10 mouse cellular contexts compared by ENCODE assay signal in genomic region chr10:25928861-25929368, GRCm38 (mm10).
DNase-seq lines count a peak whose midpoint lies in the region; ATAC-seq and TF ChIP-seq lines count a peak whose summit lies in the region.
"Had no signal": no experiment of that assay in that cellular context is flagged by ENCODE, and none has a peak within 500 bp of the region (broad histone marks: within the 10 kb centered on the region; RNA-seq: fewer than 3 reads in every experiment).

No protein-coding gene starts in this region.

- no peak overlapping the region for H3K27ac ChIP-seq in liver, embryonic 11.5 days (ENCODE audit: low read depth, low read length)
- H3K27ac ChIP-seq in liver, postnatal 0 days (ENCODE audit: low read depth), result no peak overlapping the region
- peak overlapping the region; percentile 46 for H3K27ac ChIP-seq in forebrain, embryonic 14.5 days (ENCODE audit: low read depth, low read length)
- H3K27ac ChIP-seq in limb, embryonic 12.5 days, result peak overlapping the region; percentile 91
- peak overlapping the region; percentile 66 for H3K27ac ChIP-seq in stomach, embryonic 15.5 days
- H3K27ac ChIP-seq in lung, postnatal 0 days (ENCODE audit: low read length), result no peak overlapping the region

- H3K9ac ChIP-seq in liver, embryonic 11.5 days (ENCODE audit: low read depth, low read length), result no peak overlapping the region
- H3K9ac ChIP-seq in liver, postnatal 0 days (replicated peaks), result no peak overlapping the region
- H3K9ac ChIP-seq in forebrain, embryonic 14.5 days (ENCODE audit: low read length), result no peak overlapping the region
- H3K9ac ChIP-seq in limb, embryonic 12.5 days (replicated peaks), result no peak overlapping the region
- no peak overlapping the region for H3K9ac ChIP-seq in stomach, embryonic 15.5 days
- no peak overlapping the region for H3K9ac ChIP-seq in lung, postnatal 0 days (replicated peaks; ENCODE audit: low read depth)

- no peaks in the 10 kb centered on the region for H3K9me3 ChIP-seq in liver, embryonic 11.5 days (ENCODE audit: control insufficient read depth, low read length)
- no peaks in the 10 kb centered on the region for H3K9me3 ChIP-seq in liver, postnatal 0 days (ENCODE audit: low read length)
- no peaks in the 10 kb centered on the region for H3K9me3 ChIP-seq in forebrain, embryonic 14.5 days (replicated peaks; ENCODE audit: control insufficient read depth, low read length)
- H3K9me3 ChIP-seq in limb, embryonic 12.5 days, result no peaks in the 10 kb centered on the region
- no peaks in the 10 kb centered on the region for H3K9me3 ChIP-seq in stomach, embryonic 15.5 days
- H3K9me3 ChIP-seq in lung, postnatal 0 days (ENCODE audit: low read length), result no peaks in the 10 kb centered on the region

- H3K36me3 ChIP-seq in liver, embryonic 11.5 days (ENCODE audit: control insufficient read depth, insufficient read depth, low read length), result no peaks in the 10 kb centered on the region
- no peaks in the 10 kb centered on the region for H3K36me3 ChIP-seq in liver, postnatal 0 days (replicated peaks; ENCODE audit: insufficient read depth, low read length)
- H3K36me3 ChIP-seq in forebrain, embryonic 14.5 days (ENCODE audit: control insufficient read depth, insufficient read depth, low read length), result no peaks in the 10 kb centered on the region
- no peaks in the 10 kb centered on the region for H3K36me3 ChIP-seq in limb, embryonic 12.5 days
- H3K36me3 ChIP-seq in stomach, embryonic 15.5 days, result no peaks in the 10 kb centered on the region
- H3K36me3 ChIP-seq in lung, postnatal 0 days (ENCODE audit: insufficient read depth, low read length), result no peaks in the 10 kb centered on the region

- no peaks in the 10 kb centered on the region for H3K27me3 ChIP-seq in liver, embryonic 11.5 days (replicated peaks; ENCODE audit: control insufficient read depth, insufficient read depth, low read length)
- H3K27me3 ChIP-seq in liver, postnatal 0 days (ENCODE audit: insufficient read depth, low read length), result no peaks in the 10 kb centered on the region
- H3K27me3 ChIP-seq in forebrain, embryonic 14.5 days (replicated peaks; ENCODE audit: control insufficient read depth, insufficient read depth, low read length), result no peaks in the 10 kb centered on the region
- no peaks in the 10 kb centered on the region for H3K27me3 ChIP-seq in limb, embryonic 12.5 days
- no peaks in the 10 kb centered on the region for H3K27me3 ChIP-seq in stomach, embryonic 15.5 days (replicated peaks)
- no peaks in the 10 kb centered on the region for H3K27me3 ChIP-seq in lung, postnatal 0 days (replicated peaks; ENCODE audit: insufficient read depth, low read length)

- DNase-seq in liver, embryonic 11.5 days (ENCODE audit: low spot score), result no peak
- no peak for DNase-seq in liver, postnatal 0 days
- DNase-seq in forebrain, embryonic 14.5 days (ENCODE audit: low spot score), result no peak
- DNase-seq in right cerebral cortex, adult 2 months (ENCODE audit: low spot score in 2 of 2), result no peak
- no peak for DNase-seq in lung, postnatal 0 days (ENCODE audit: low spot score)
- no peak for DNase-seq in cerebellum, adult 9-11 months
- DNase-seq: adrenal gland, postnatal 14 days; gastrocnemius, postnatal 14 days had no signal

- no peak overlapping the region for H3K4me2 ChIP-seq in liver, embryonic 11.5 days
- no peak overlapping the region for H3K4me2 ChIP-seq in liver, postnatal 0 days (ENCODE audit: low read depth, low read length)
- H3K4me2 ChIP-seq in forebrain, embryonic 14.5 days (ENCODE audit: low read length), result peak overlapping the region; percentile 44; the same call in 1 of the 2 replicates
- H3K4me2 ChIP-seq in limb, embryonic 12.5 days, result peak overlapping the region; percentile 39
- H3K4me2 ChIP-seq in stomach, embryonic 15.5 days, result no peak overlapping the region
- H3K4me2 ChIP-seq in lung, postnatal 0 days (replicated peaks; ENCODE audit: low read depth, low read length), result no peak overlapping the region

- 36% methylated on average over 8 of the region's 8 CpGs for WGBS in liver, embryonic 11.5 days
- 49% methylated on average over 8 of the region's 8 CpGs for WGBS in liver, postnatal 0 days (ENCODE audit: insufficient replicate concordance)
- 24% methylated on average over 8 of the region's 8 CpGs for WGBS in forebrain, embryonic 14.5 days
- WGBS in limb, embryonic 12.5 days, result 21% methylated on average over 8 of the region's 8 CpGs
- 24% methylated on average over 8 of the region's 8 CpGs for whole genome bisulfite sequencing in stomach, embryonic 15.5 days
- WGBS in lung, postnatal 0 days, result 36% methylated on average over 8 of the region's 8 CpGs

- no peak for TF ChIP-seq CTCF in liver, postnatal 0 days (IDR thresholded peaks at IDR 0.05; ENCODE audit: low read depth)
- TF ChIP-seq CTCF in lung, postnatal 0 days (IDR thresholded peaks at IDR 0.05), result no peak

- no peak for TF ChIP-seq EP300 in liver, postnatal 0 days (IDR thresholded peaks at IDR 0.05; ENCODE audit: low read depth)
- no peak for TF ChIP-seq EP300 in lung, postnatal 0 days (IDR thresholded peaks at IDR 0.05)

- peak; percentile 26; the same call in 1 of the 2 replicates for ATAC-seq in liver, embryonic 11.5 days (replicated peaks; ENCODE audit: low FRiP score)
- ATAC-seq in liver, postnatal 0 days, result no peak
- peak; percentile 41 for ATAC-seq in forebrain, embryonic 14.5 days
- peak; percentile 18; the same call in 1 of the 2 replicates for ATAC-seq in limb, embryonic 12.5 days (ENCODE audit: insufficient number of reproducible peaks, insufficient read depth, low FRiP score, low TSS enrichment, low read depth)
- ATAC-seq in stomach, embryonic 15.5 days (ENCODE audit: insufficient read depth, low FRiP score, low read depth), result no peak
- no peak for ATAC-seq in lung, postnatal 0 days

- H3K4me1 ChIP-seq in liver, embryonic 11.5 days (replicated peaks; ENCODE audit: control insufficient read depth, insufficient read depth, low read length), result no peaks in the 10 kb centered on the region
- H3K4me1 ChIP-seq in liver, postnatal 0 days (ENCODE audit: insufficient read depth), result peaks cover 6% of the 10 kb centered on the region; the same call in 1 of the 2 replicates
- peaks cover 13% of the 10 kb centered on the region for H3K4me1 ChIP-seq in forebrain, embryonic 14.5 days (ENCODE audit: control insufficient read depth, insufficient read depth, low read length)
- peaks cover 51% of the 10 kb centered on the region for H3K4me1 ChIP-seq in limb, embryonic 12.5 days (replicated peaks)
- peaks cover 14% of the 10 kb centered on the region for H3K4me1 ChIP-seq in stomach, embryonic 15.5 days
- H3K4me1 ChIP-seq in lung, postnatal 0 days (ENCODE audit: insufficient read depth, low read depth, low read length), result no peaks in the 10 kb centered on the region

- H3K4me3 ChIP-seq in liver, embryonic 11.5 days (ENCODE audit: low read depth, low read length), result no peak overlapping the region
- no peak overlapping the region for H3K4me3 ChIP-seq in liver, postnatal 0 days (ENCODE audit: low read depth, low read length)
- H3K4me3 ChIP-seq in forebrain, embryonic 14.5 days (ENCODE audit: low read depth, low read length), result no peak overlapping the region
- H3K4me3 ChIP-seq in limb, embryonic 12.5 days (replicated peaks), result no peak overlapping the region
- no peak overlapping the region for H3K4me3 ChIP-seq in stomach, embryonic 15.5 days (replicated peaks)
- no peak overlapping the region for H3K4me3 ChIP-seq in lung, postnatal 0 days (ENCODE audit: low read depth, low read length)

Comparison
In these comparisons a context has a peak if more than half of its experiments do, and no peak if none do; other contexts are left out.
1. ATAC-seq: peak in liver, embryonic 11.5 days (single experiment), forebrain, embryonic 14.5 days (single experiment) and limb, embryonic 12.5 days (single experiment); none in liver, postnatal 0 days (single experiment), stomach, embryonic 15.5 days (single experiment) and lung, postnatal 0 days (single experiment).
2. H3K27ac ChIP-seq: peak in forebrain, embryonic 14.5 days (single experiment), limb, embryonic 12.5 days (single experiment) and stomach, embryonic 15.5 days (single experiment); none in liver, embryonic 11.5 days (single experiment), liver, postnatal 0 days (single experiment) and lung, postnatal 0 days (single experiment).
3. H3K4me2 ChIP-seq: peak in forebrain, embryonic 14.5 days (single experiment) and limb, embryonic 12.5 days (single experiment); none in liver, embryonic 11.5 days (single experiment), liver, postnatal 0 days (single experiment), stomach, embryonic 15.5 days (single experiment) and lung, postnatal 0 days (single experiment).